8 mouse cellular contexts compared by ENCODE assay signal in genomic region chr6:30302781-30303631, GRCm38 (mm10). TPM values are rescaled to one million over a fixed set of nuclear protein-coding genes. Genes with fewer than 3 reads are reported as not detected.
DNase-seq lines count a peak whose midpoint lies in the region; ATAC-seq lines count a peak whose summit lies in the region.

No protein-coding gene starts in this region.

- H3K27ac ChIP-seq in brown adipose tissue, adult 24 weeks (replicated peaks; ENCODE audit: low read depth, low read length): peak overlapping the region; percentile 86
- H3K27ac ChIP-seq in forebrain, embryonic 16.5 days (ENCODE audit: low read length): peak overlapping the region; percentile 90
- H3K27ac ChIP-seq in hindbrain, embryonic 13.5 days: peak overlapping the region; percentile 97
- peak overlapping the region; percentile 95 for H3K27ac ChIP-seq in midbrain, embryonic 12.5 days (replicated peaks)

- H3K36me3 ChIP-seq in forebrain, embryonic 16.5 days (ENCODE audit: control insufficient read depth, insufficient read depth): no peaks in the 10 kb centered on the region
- peaks cover 5% of the 10 kb centered on the region for H3K36me3 ChIP-seq in hindbrain, embryonic 13.5 days
- H3K36me3 ChIP-seq in midbrain, embryonic 12.5 days: peaks cover 4% of the 10 kb centered on the region; the same call in 1 of the 2 replicates

- DNase-seq in adrenal gland, adult (ENCODE audit: inconsistent age in 2 of 2, low spot score in 1 of 2): peak; percentile 52 to 88
- no peak for DNase-seq in adrenal gland, postnatal 4 days (ENCODE audit: low spot score in 2 of 2)
- DNase-seq in left cerebral cortex, postnatal 4 days: peak; percentile 42
- DNase-seq in spleen, postnatal 4 days (ENCODE audit: low spot score in 2 of 2): peak; percentile 40 to 71

- peak overlapping the region; percentile 92 for H3K9ac ChIP-seq in forebrain, embryonic 16.5 days (replicated peaks; ENCODE audit: low read depth, low read length)
- peak overlapping the region; percentile 96 for H3K9ac ChIP-seq in hindbrain, embryonic 13.5 days
- H3K9ac ChIP-seq in midbrain, embryonic 12.5 days (replicated peaks): peak overlapping the region; percentile 96

- intact Hi-C loops in left cerebral cortex, postnatal 4 days (cut with DNase I): no loop called here

- no peak for ATAC-seq in forebrain, embryonic 16.5 days
- no peak for ATAC-seq in hindbrain, embryonic 13.5 days (ENCODE audit: low FRiP score)
- no peak for ATAC-seq in midbrain, embryonic 12.5 days (ENCODE audit: low FRiP score, low read depth)

- WGBS in forebrain, embryonic 16.5 days: under 1% methylated on average over 11 of the region's 11 CpGs
- WGBS in hindbrain, embryonic 13.5 days: under 1% methylated on average over 11 of the region's 11 CpGs
- 1% methylated on average over 11 of the region's 11 CpGs for WGBS in midbrain, embryonic 12.5 days

- no peaks in the 10 kb centered on the region for H3K27me3 ChIP-seq in forebrain, embryonic 16.5 days (replicated peaks; ENCODE audit: control insufficient read depth, insufficient read depth, low read length)
- H3K27me3 ChIP-seq in hindbrain, embryonic 13.5 days: no peaks in the 10 kb centered on the region
- H3K27me3 ChIP-seq in midbrain, embryonic 12.5 days: no peaks in the 10 kb centered on the region

- H3K4me3 ChIP-seq in brown adipose tissue, adult 24 weeks (ENCODE audit: insufficient read depth, low read depth, low read length): peak overlapping the region; percentile 65
- H3K4me3 ChIP-seq in forebrain, embryonic 16.5 days (replicated peaks; ENCODE audit: low read length): peak overlapping the region; percentile 81
- H3K4me3 ChIP-seq in hindbrain, embryonic 13.5 days: peak overlapping the region; percentile 81
- H3K4me3 ChIP-seq in midbrain, embryonic 12.5 days: peak overlapping the region; percentile 84

- peak overlapping the region; percentile 90 for H3K4me2 ChIP-seq in forebrain, embryonic 16.5 days (ENCODE audit: low read length)
- H3K4me2 ChIP-seq in hindbrain, embryonic 13.5 days: peak overlapping the region; percentile 89
- peak overlapping the region; percentile 81 for H3K4me2 ChIP-seq in midbrain, embryonic 12.5 days (replicated peaks)

- no peaks in the 10 kb centered on the region for H3K9me3 ChIP-seq in forebrain, embryonic 16.5 days (ENCODE audit: control insufficient read depth, low read length)
- no peaks in the 10 kb centered on the region for H3K9me3 ChIP-seq in hindbrain, embryonic 13.5 days
- no peaks in the 10 kb centered on the region for H3K9me3 ChIP-seq in midbrain, embryonic 12.5 days

- H3K4me1 ChIP-seq in brown adipose tissue, adult 24 weeks (ENCODE audit: control insufficient read depth, insufficient read depth, insufficient read length, low read length): peaks cover 6% of the 10 kb centered on the region
- H3K4me1 ChIP-seq in forebrain, embryonic 16.5 days (replicated peaks; ENCODE audit: control insufficient read depth, insufficient read depth, low read length): peaks cover 30% of the 10 kb centered on the region
- H3K4me1 ChIP-seq in hindbrain, embryonic 13.5 days (replicated peaks): peaks cover 36% of the 10 kb centered on the region
- H3K4me1 ChIP-seq in midbrain, embryonic 12.5 days: peaks cover 36% of the 10 kb centered on the region

RNA-seq across cellular contexts. Expression of gene Ube2h, which starts 1.3 kb away (rescaled TPM):
- total RNA-seq in adrenal gland, postnatal 4 days (2021): 100 to 1,000 TPM; 108 to 113 TPM
- 58.7 and 69.2 TPM in 2 replicates for polyA plus RNA-seq in brown adipose tissue, adult 24 weeks (2012; ENCODE audit: insufficient read depth, insufficient read length, missing spikeins)
- polyA plus RNA-seq in forebrain, embryonic 16.5 days (2015; fragmentation: Nextera tagmentation; extraction: Ambion mirVana): 65.9 and 69.4 TPM in 2 replicates
- 58.1 and 61.0 TPM in 2 replicates for polyA plus RNA-seq in hindbrain, embryonic 13.5 days (2015; fragmentation: Nextera tagmentation; extraction: Ambion mirVana)
- total RNA-seq in left cerebral cortex, postnatal 4 days (2021): 10 to 100 TPM; 80.7 to 86.4 TPM
- polyA plus RNA-seq in midbrain, embryonic 12.5 days (2016; fragmentation: Nextera tagmentation; extraction: Ambion mirVana): 63.3 and 71.5 TPM in 2 replicates

Comparison
In these comparisons a context has a peak if more than half of its experiments do, and no peak if none do; other contexts are left out.
1. DNase-seq: peak in adrenal gland, adult (2 of 2), left cerebral cortex, postnatal 4 days (single experiment) and spleen, postnatal 4 days (2 of 2); none in adrenal gland, postnatal 4 days (0 of 2).
2. Peak in every context shown above with its lines, with median percentiles within 50 percentile points of each other: H3K27ac ChIP-seq, H3K4me3 ChIP-seq, H3K4me2 ChIP-seq and H3K9ac ChIP-seq.